Mouse (Mus musculus) embryo, embryonic 9.5 days (tissue): ENCODE measurements around the gene E2f2.

Experiments
- DNase-seq: peaks from one replicate; pipeline ENCODE4 v3.0.0-alpha.2; 2017; ENCODE audit errors: extremely low spot score

The E2f2 gene

DNA sequence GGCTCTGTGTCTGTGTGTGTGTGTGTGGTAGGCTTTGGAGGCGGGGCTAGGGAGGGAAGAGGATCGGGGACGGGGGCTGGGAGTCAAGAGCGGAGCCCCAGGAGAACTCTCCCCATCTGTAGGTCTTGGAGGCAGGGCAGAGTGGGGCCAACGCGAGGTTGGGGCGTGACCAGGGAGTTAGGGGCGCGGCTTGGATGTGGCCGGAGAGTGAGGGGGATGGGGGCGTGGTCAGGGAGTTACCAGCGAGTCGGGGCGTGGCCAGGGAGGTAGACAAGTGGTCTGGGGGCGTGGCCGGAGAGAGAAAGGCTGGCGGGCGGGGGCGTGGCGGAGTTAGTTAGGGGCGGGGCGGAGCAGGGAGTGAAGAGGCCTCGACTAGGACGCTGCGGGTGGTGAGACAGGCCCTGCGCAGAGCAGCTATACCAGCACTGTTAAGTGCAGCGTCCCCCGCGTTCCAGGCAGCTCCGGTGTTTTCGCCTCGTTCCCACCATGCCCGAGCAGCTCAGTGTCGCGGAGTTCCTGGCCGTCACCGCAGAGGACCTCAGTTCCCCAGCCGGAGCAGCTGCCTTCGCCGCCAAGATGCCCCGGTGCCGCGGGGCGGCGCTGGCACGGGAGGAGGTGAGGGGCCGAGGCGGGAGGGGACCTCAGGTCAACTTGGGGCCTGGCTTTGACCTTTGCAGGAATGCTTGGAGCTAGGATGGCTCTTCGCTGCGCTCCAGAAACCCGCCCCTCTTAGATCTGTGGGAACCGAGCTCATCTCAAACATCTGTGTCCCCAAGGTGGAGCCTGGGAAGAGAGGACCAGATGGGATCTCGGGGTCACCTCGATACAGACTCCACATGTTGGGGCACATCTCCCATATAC, 34.1 kb downstream of the E2f2 start, which contains the start of gene Asap3:
Gene Asap3, plus strand, starts transcription at position 333 of the 861 bp plus-strand sequence.
- peak; percentile 100 for DNase-seq

DNA sequence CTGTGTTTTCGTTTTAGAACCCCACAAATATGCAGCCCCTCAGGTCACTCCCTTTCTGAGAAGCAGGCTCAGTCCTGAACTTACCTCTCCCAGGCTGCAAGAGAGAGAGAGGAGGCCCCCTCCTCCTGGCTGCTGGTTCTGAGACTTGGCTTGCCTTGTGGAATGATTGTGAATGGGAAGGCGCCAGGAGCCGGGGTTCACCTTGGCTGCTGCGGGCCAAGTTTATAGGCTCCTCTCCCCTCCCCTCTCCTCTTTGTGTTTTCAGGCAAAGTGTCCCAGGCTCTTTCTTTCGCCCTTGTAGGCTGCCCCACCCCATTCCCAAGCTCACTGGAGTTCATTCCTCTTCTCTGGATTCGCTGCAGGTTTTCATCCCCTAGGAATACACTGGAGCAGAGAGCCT, 34.7 kb downstream of the E2f2 start:
- no peak for DNase-seq

DNA sequence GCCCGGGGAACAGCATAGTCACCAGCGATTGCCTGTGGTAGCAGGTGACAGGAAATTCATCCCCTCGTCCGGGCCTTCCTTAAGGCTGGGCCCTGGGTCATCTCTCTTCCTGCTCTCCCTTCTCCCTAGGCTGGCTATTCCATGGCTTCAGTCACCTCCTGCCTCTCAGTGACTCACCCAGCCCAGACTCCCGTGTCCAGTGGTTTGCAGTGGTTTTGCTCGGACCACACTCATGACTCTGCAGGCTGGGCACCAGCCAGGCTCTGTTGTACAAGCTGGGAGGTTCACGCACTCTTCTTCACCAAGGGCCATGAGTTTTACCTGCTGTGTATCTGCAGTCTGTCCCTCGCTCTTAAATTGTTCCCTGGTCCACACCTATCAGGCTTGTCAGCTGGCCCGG, 38.7 kb downstream of the E2f2 start:
- DNase-seq: no peak

DNA sequence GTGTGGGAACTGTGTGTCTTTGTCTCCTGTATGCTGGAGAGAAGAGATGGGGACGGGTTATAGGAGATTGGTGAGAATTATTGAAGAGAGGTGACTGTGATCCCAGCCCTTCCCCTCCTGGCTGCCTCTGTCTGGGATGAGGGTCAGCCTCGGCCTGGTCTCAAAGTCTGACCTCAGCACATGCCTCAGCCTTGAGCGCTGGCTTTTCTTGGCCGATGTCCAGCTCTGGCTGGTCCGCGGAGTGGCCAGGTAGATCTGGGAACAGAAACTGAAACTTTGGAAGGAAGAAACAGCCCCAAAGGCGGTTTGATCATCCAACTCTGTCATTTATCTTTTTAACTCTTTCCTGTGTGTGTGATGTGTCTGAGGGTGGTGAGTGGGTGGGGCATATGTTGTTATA, 41.4 kb downstream of the E2f2 start:
- DNase-seq: no peak

DNA sequence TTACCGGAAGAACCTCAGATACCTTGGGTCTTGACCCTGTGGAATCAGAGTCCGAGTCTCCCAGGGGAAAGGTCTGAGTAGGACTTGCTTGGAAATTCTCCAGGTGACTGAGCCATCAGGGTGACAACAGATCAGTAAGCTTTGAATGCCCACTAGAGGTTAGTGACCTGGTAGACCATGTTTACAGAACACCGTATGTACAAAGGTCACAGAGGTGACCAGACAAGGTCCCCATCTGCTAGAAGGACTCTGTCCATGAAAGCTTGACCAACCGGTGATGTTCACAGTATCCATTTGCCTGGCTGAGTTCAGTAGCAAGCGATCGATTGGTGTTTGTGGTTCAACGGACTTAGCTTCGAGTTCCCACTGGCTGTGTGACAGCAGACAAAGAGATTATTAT, 42.6 kb downstream of the E2f2 start:
- no peak for DNase-seq

DNA sequence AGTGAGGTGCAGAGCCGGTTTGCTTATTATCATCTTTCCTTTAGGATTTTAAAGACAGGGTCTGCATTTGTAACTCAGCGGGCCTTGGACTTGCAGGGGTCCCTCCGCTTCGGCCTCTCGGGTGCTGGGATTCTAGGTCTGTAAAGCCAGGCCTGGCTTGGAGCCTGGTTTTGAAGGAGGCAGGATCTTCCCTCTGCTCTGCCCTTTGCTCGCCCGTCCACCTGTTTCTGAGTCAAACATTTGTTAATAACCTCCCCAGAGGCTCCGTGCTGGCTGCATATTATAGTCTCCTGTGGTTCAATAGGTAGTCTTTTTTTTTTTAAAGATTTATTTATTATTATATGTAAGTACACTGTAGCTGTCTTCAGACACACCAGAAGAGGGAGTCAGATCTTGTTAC, 43.4 kb downstream of the E2f2 start:
- DNase-seq: no peak

DNA sequence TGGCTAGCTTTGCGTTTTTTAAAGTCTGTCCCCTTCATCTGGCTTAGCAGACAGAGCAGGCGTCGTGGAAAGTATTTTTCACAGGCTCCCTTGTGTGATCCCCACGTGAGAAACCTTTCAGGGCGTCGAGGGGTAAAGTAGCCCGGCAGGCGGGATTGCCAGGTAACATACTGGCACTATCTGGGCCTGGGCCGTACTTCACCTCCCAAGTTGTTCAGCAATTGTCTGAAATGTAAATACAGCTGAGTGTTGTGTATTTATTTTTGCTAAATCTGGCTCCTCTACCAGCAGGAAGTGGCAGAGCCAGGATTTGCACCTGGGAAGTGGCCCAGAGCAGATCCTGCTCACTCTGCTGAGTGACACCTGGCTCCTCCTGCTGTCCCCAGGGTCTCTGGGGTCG, 44.9 kb downstream of the E2f2 start:
- DNase-seq: no peak

DNA sequence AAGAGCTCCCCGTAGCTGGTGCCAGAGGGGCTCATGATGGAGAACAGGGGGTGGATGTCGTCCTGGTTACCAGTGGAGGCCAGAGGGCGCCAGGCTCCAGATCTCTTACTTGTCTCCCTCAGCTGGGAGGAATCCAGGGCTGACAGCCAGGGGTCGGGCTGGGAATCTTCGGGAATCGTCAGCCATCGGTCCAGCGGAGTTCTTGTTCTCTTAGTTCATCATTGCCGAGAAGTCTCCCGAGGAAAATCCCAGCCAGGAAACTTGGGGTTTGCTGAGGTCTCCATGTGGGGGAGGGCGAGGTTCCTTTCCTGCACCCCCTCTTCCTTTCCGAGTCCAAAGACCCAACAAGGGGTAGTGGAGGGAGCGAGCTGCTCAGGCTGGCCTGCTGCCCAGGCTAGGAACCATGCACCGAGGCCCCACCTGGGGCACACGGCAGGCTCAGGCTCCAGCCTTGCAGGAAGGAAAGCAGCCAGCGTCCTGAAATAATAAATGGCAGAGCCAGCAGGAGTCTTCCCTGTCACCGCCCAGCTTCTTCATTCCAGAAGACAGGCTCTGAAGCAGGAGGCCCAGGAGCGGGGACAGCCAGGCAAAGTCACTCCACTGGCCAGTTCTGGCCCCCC, 46.5 kb downstream of the E2f2 start:
- peak; percentile 45 for DNase-seq

DNA sequence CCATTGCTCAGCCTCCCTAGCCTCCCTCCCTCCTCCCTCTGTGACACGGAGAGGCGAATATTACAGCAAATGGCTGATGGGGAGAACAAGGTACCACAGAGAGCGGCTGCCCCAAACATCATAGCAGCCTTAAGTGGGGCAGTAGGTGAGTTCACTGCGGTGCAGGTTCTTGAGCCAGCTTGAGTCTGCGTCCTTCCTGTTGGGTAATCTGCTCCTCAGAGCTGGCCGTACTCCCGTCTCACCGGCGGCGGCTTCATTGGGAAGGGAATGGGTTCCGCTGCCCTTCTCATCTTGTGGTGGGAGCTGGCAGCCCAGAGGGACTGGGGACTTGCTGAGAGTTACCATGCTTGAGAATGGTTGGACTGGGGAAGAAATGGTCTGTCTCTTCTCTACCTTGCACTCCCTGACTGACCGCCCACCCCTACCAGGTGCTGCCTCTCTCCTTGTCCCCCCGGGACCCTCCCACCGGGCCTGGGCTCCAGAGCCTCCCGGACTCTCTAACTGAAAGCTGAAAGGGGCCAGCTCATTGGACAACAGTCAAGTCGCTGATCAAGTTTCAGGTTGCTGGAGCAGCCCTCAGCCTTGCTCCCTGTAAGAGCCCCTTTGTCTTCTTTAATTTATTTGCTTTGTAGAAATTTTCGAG, 48.1 kb downstream of the E2f2 start:
- peak; percentile 54 for DNase-seq

DNA sequence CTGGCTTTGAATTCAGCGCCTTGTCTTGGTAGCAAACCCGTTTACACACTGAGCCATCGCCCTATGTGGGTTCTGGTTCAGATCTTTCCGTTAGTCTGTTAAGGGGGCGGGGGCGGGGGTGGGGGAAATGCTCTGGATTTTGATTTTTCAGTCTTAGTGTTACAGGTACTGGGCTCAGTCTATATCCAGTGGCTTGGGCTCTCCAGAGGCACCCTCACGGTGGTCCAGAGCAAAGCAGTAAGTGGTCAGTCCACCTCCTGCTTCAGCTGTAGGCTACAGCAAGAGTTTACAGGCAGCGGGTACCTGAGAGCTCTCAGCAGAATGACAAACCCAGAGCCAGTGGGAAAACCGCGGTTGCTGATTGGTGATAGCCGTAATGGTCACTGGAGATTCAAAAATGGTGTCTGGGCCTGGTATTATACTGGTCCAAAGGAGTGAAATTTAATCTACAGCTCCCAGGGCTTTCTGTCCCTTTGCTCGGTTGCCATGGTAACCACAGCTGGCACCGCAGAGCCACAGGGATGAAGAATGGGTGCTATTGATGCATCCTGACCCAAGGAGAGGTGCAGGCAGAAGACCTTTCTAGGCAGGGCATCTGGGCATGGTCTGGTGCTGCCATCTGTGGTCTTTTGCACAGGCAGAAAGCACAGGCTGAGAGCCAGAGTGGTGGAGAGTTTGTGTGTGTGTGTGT, 51.5 kb downstream of the E2f2 start:
- DNase-seq: no peak

DNA sequence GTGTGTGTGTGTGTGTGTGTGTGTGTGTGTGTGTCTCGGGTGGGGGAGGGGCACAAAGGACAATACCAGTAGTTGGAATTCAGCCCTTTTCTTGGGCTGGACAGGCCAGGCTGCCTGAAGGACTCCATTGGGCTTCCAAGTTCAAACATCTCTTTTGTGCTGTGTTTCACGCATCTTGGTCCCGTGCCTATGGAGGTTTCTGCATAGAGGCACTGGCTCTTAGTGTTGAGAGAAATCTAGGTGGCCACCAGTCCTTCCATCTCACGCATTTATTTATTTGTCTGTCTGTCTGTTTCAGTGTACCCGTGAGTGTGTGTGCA, 52.0 kb downstream of the E2f2 start:
- no peak for DNase-seq

DNA sequence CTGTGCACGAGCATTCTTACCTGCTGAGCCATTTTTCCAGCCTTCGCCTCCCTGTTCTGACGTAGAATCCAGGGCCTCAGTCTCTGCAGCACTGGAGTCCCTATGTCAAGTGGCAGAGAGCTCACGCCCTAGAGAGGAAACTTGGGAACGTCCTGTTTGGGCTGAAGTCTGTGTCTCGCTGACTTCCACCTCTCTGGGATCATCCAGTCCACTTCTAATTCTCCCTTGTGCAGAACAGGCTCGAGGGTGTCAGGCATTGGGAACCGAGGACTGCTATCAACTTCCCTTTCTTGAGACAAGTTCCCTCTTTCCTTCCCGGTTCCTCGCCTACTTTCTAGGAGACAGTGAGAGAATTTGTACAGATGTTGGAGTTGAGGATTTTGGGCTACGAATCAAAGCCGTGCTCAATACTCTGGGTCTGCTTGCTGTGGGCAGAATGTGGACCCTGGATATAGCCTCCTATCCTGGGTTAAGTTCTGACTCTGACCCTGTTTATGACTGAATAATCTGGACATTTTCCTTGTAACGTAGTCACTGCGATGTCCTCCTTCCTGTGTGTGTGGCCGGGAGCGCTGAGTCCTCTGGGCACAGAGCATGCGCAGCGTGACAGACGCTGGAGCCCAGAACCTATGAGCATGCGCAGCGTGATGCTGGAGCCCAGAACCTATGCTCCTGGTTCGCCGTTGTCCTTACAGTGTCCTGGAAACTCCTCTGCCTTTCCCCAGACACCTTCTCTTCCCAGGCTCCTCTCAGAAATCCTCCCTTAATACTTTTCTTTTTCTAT, 52.7 kb downstream of the E2f2 start:
- no peak for DNase-seq

DNA sequence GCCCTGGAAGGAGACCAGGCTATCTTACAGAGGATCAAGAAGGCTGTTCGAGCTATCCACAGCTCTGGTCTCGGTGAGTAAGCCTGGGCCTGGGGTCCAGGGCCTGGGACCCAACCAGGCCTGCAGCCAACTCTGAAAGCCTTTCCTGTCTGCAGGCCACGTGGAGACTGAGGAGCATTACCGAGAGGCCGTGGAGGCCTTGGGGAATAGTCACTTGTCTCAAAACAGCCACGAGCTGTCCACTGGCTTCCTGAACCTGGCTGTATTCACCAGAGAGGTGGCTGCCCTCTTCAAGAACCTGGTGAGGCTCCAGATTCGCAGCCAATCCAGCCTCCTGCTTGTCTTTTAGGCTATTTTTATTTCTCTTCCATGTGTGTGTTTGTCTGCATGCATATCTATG, 55.2 kb downstream of the E2f2 start:
- no peak for DNase-seq

DNA sequence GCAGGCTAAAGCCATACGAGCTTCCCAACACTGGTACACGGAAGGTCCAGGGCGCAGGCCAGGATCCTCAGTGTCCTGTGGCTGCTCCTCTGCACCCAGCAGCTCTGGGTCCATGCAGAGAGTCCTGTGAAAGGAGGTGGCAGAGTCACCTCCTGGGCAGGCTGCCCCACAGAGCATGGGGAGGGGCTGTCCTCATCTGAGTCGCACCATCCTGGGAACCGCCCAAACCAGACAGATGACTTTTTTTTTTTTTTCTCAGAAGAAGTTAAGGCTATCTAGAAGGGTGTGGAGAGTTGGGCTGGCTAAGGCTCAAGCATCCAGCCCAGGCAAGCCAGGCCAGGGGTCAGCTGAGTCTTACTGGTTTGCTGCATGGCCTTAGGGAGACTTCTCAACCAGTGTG, 56.4 kb downstream of the E2f2 start:
- no peak for DNase-seq

DNA sequence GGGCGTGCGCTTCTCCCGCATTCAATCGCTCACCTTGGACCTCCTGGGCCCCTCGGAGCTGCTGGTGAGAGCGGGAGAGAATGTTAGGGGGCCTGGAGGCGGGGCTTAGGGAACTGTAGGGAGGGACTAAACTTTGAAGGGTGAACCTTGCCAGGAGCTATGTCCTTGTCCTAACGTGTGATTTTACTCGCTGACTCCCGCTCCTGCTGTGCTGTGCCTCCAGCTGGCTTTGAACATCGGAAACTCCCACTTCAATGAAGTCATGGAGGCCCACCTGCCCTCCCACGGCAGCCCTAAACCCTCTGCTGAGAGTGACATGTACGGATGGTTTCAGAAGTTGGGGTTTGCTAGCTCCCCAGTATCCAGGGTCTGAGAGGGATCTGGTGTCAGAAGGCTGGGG, 66.5 kb downstream of the E2f2 start:
- DNase-seq: no peak

DNA sequence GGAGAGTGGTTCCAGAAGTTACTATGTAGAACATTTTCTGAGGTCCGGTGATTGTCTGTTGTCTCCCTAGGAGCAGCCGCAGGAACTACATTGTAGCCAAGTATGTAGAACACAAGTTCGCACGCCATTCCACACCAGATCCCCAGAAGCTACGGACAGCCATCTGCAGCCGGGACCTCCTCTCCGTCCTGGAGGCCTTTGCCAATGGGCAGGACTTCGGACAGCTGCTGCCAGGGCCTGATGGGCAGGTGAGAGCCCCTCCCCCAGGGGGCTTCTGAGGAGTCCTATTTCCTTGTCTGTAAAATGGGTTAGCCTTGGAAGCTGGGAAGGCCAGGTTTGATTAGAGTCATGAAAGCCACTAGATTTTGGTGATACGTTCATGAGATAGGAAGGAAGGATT, 66.9 kb downstream of the E2f2 start:
- no peak for DNase-seq

DNA sequence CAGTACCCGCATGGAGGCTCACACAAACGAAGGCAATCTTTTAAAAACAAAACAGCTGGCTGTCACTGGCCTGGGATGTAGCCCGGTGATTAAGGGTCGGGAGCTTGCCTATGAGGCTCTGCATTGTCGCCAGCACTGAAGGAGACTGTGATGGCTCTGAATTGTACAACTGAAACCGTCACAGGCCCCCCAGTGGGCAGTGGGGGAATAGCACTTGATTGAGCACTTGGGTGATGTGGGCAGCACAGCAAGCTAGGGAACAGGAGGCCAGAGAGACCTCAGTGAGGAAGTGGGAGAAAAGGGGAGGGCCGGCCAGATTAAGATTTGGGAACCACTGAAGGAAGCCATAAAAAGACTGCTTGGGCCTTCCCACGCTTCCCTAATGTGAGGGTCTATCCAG, 67.4 kb downstream of the E2f2 start:
- peak; percentile 79 for DNase-seq

DNA sequence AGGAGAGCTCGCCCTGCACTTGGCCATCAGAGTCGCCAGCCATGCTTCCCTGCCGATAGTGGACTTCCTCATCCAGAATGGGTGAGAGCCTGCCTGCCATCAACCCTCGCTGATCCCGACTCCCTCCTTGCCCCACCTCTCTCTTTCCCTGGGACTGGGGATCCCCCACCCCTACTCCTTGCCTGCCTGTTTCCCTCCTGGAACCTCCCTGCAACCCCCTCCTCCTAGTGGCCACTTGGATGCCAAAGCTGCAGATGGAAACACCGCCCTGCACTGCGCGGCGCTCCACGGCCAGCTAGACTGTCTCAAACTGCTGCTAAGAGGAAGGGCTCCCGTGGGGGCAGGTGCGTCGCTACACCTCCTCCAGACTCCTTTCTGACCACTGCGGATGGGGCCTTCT, 67.9 kb downstream of the E2f2 start:
- no peak for DNase-seq

DNA sequence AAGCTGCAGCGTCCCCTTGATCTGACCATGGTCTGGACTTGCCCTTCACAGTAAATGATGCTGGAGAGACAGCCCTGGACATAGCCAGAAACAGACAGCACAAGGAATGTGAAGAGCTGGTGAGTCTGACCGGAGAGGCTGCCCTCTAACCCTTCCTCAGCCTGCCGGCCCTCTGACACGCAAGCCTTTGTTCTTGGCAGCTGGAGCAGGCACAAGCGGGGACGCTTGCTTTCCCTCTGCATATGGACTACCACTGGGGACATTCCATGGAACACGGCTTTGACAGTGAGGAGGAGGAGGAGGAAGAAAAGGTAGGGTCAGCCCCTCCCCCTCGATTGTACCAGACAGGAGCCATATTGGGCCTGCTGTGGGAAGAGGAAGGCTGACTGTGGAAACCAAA, 68.8 kb downstream of the E2f2 start:
- DNase-seq: peak; percentile 31

DNA sequence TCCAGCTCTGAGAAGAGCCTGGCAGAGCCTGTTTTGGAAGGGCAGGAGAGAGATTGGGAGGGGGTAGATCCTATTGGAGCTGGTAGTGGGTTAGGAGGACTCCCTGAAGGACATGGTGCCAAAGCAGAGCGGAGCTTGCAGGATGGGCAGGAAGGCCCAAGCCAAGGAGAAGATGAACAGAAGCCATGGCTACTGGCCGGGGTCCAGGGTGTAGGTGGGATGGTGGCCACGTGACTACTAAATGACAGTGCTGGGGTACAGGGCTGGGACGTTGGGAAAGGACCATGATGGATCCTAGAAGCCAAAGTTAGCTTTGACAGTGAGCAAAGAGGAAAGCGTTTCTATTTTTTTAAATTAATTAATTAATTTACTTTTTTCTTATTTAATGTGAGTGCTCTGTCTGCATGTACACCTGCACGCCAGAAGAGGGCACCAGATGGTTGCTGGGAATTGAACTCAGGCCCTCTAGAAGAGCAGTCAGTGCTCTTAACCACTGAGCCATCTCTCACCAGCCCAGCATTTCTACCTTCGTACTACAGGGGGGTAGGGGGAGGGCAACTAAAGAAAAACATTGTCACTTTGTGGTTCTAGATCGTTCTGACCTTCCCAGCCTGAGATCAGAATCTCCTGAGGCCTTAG, 70.0 kb downstream of the E2f2 start:
- no peak for DNase-seq

DNA sequence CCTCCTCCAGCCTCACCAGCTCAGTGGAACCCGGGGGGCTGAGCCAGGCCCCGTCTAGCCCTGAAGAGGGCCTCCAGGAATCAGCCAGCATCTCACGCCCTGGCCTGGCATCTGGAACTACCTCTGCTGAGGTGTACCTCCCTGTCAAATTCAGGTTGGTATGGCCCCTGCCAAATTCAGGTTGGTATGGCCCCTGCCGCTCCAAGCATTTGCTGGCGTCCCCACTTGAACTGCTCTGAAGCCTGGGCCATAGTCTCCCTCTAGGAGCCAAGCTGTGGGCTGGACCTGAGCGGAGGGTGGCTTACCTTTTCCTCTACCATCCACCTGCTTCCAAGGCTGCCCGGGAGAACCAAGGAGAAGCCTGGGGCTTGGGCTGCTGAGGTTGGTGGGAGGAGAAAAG, 70.5 kb downstream of the E2f2 start:
- DNase-seq: no peak
